Mouse (Mus musculus) kidney, embryonic 16.5 days (tissue): ENCODE data around the gene Grin2b. TPM values are rescaled to one million over a fixed set of nuclear protein-coding genes. Genes with fewer than 3 reads are reported as not detected.

ENCODE experiments used
- ATAC-seq: fragments of 200-750 bp; cut with Nextera tagmentation; 2 replicates; pipeline ENCODE4 v1.8.0; 2017; ENCODE audit warnings: moderate TSS enrichment; ENCODE audit not compliant: low FRiP score, low TSS enrichment
- H3K27ac ChIP-seq: fragments of 300-500 bp; sonication (generic); 2 replicates; pipeline ENCODE4 v1.5.1; 2014; ENCODE audit warnings: low read length
- H3K27me3 ChIP-seq: fragments of 300-500 bp; sonication (generic); 2 replicates; pipeline ENCODE4 v1.6.1; 2014; ENCODE audit warnings: low read length, control low read depth, mixed read lengths; ENCODE audit not compliant: insufficient read depth
- H3K36me3 ChIP-seq: fragments of 300-500 bp; sonication (generic); 2 replicates; pipeline ENCODE4 v1.6.1; 2014; ENCODE audit warnings: low read length, control low read depth, mixed read lengths; ENCODE audit not compliant: insufficient read depth
- H3K4me1 ChIP-seq: fragments of 300-500 bp; sonication (generic); 2 replicates; pipeline ENCODE4 v1.6.1; 2014; ENCODE audit warnings: low read length, control low read depth, mixed read lengths; ENCODE audit not compliant: insufficient read depth
- H3K4me2 ChIP-seq: fragments of 300-500 bp; sonication (generic); replicated peaks from 2 replicates; pipeline ENCODE4 v1.6.1; 2014; ENCODE audit warnings: low read depth, low read length
- H3K4me3 ChIP-seq: fragments of 300-500 bp; sonication (generic); 2 replicates; pipeline ENCODE4 v1.5.1; 2014; ENCODE audit warnings: mild to moderate bottlenecking, low read length
- H3K9ac ChIP-seq: fragments of 300-500 bp; sonication (generic); replicated peaks from 2 replicates; pipeline ENCODE4 v1.6.1; 2014; ENCODE audit warnings: low read length
- H3K9me3 ChIP-seq: fragments of 300-500 bp; sonication (generic); 2 replicates; pipeline ENCODE4 v1.6.1; 2016; ENCODE audit warnings: low read length, control low read depth
- WGBS: fragments of 180-500 bp; shearing (Covaris S2); extraction: QIAGEN DNeasy Blood & Tissue Kit; methylation state at CpG from one replicate; pipeline ENCODE4 v1.1.7; 2014; 5-methylcytosine and 5-hydroxymethylcytosine counted together
- polyA plus RNA-seq: library from polyadenylated mRNA; unstranded; fragments of >200 nt; fragmentation: Nextera tagmentation; extraction: Ambion mirVana; gene quantifications from 2 replicates; pipeline ENCODE4 v1.2.1, GENCODE M21; 2015

Gene Grin2b
- polyA plus RNA-seq, 1 experiment from 2014 or later = 0.34 TPM

GRCm38 (mm10) chr6:136167361-136167760, 6.0 kb downstream of the Grin2b start:
- 70% methylated on average over 5 of the region's 5 CpGs for WGBS
- Histone ChIP-seq H3K4me2 (no peak overlapping the region), H3K36me3 (no peaks in the 10 kb centered on the region), H3K9me3 (no peaks in the 10 kb centered on the region), H3K4me3 (no peak overlapping the region), H3K4me1 (peaks cover 7% of the 10 kb centered on the region), H3K9ac (no peak overlapping the region), H3K27ac (no peak overlapping the region), H3K27me3 (peaks cover 33% of the 10 kb centered on the region)
- ATAC-seq = no peak

- no peak overlapping the region for H3K4me3 ChIP-seq
- no peaks in the 10 kb centered on the region for H3K36me3 ChIP-seq
- H3K9me3 ChIP-seq = no peaks in the 10 kb centered on the region
- no peak overlapping the region for H3K9ac ChIP-seq
- no peaks in the 10 kb centered on the region for H3K4me1 ChIP-seq
- H3K27ac ChIP-seq = no peak overlapping the region
- WGBS = 81% methylated on average over 9 of the region's 9 CpGs
- H3K4me2 ChIP-seq = no peak overlapping the region
- peaks cover 15% of the 10 kb centered on the region for H3K27me3 ChIP-seq
- no peak for ATAC-seq
Observed at GRCm38 (mm10) chr6:136165443-136166077, 7.8 kb downstream of the Grin2b start.

- H3K4me3 ChIP-seq = no peak overlapping the region
- no peaks in the 10 kb centered on the region for H3K36me3 ChIP-seq
- no peak for ATAC-seq
- no peak overlapping the region for H3K9ac ChIP-seq
- H3K4me1 ChIP-seq = no peaks in the 10 kb centered on the region
- WGBS = 64% methylated on average over 11 of the region's 11 CpGs
- H3K9me3 ChIP-seq = no peaks in the 10 kb centered on the region
- no peaks in the 10 kb centered on the region for H3K27me3 ChIP-seq
- no peak overlapping the region for H3K4me2 ChIP-seq
- no peak overlapping the region for H3K27ac ChIP-seq
Observed at GRCm38 (mm10) chr6:136162090-136162489, 11.2 kb downstream of the Grin2b start.

- Histone ChIP-seq H3K27me3 (no peaks in the 10 kb centered on the region), H3K27ac (no peak overlapping the region), H3K9me3 (no peaks in the 10 kb centered on the region), H3K9ac (no peak overlapping the region), H3K36me3 (no peaks in the 10 kb centered on the region), H3K4me2 (no peak overlapping the region), H3K4me1 (no peaks in the 10 kb centered on the region), H3K4me3 (no peak overlapping the region)
- ATAC-seq = no peak
- 31% methylated on average over 9 of the region's 9 CpGs for WGBS
Observed at GRCm38 (mm10) chr6:136153444-136153843, 19.9 kb downstream of the Grin2b start.

GRCm38 (mm10) chr6:136150064-136150463, 23.2 kb downstream of the Grin2b start:
- Histone ChIP-seq H3K9me3 (no peaks in the 10 kb centered on the region), H3K27ac (no peak overlapping the region), H3K4me2 (no peak overlapping the region), H3K4me3 (no peak overlapping the region), H3K9ac (no peak overlapping the region), H3K27me3 (no peaks in the 10 kb centered on the region), H3K36me3 (no peaks in the 10 kb centered on the region), H3K4me1 (no peaks in the 10 kb centered on the region)
- WGBS = 60% methylated on average over 5 of the region's 6 CpGs
- ATAC-seq = no peak

GRCm38 (mm10) chr6:136139967-136140366, 33.3 kb downstream of the Grin2b start:
- Histone ChIP-seq H3K9me3 (no peaks in the 10 kb centered on the region), H3K4me3 (no peak overlapping the region), H3K27me3 (no peaks in the 10 kb centered on the region), H3K4me1 (no peaks in the 10 kb centered on the region), H3K4me2 (no peak overlapping the region), H3K36me3 (no peaks in the 10 kb centered on the region), H3K9ac (no peak overlapping the region), H3K27ac (no peak overlapping the region)
- ATAC-seq = 0 out of 2 replicates have a peak, but pooled peaks have one; percentile 63
- WGBS = 63% methylated on average over 6 of the region's 6 CpGs

GRCm38 (mm10) chr6:136130456-136130855, 42.9 kb downstream of the Grin2b start:
- 19% methylated on average over 10 of the region's 10 CpGs for WGBS
- ATAC-seq = peak; percentile 86

GRCm38 (mm10) chr6:136122593-136122992, 50.7 kb downstream of the Grin2b start:
- Histone ChIP-seq H3K27ac (no peak overlapping the region), H3K4me2 (no peak overlapping the region), H3K9ac (no peak overlapping the region), H3K4me1 (no peaks in the 10 kb centered on the region), H3K27me3 (no peaks in the 10 kb centered on the region), H3K4me3 (no peak overlapping the region), H3K9me3 (no peaks in the 10 kb centered on the region), H3K36me3 (no peaks in the 10 kb centered on the region)
- 88% methylated on average over 3 of the region's 3 CpGs for WGBS
- ATAC-seq = no peak

More at GRCm38 (mm10) chr6:136130456-136130855, 42.9 kb downstream of the Grin2b start:
- Histone ChIP-seq H3K36me3 (no peaks in the 10 kb centered on the region), H3K4me1 (no peaks in the 10 kb centered on the region), H3K9me3 (no peaks in the 10 kb centered on the region), H3K4me3 (no peak overlapping the region), H3K27ac (no peak overlapping the region), H3K4me2 (no peak overlapping the region), H3K27me3 (no peaks in the 10 kb centered on the region), H3K9ac (no peak overlapping the region)

GRCm38 (mm10) chr6:136117390-136117789, 55.9 kb downstream of the Grin2b start:
- WGBS = 93% methylated on average over 3 of the region's 3 CpGs
- Histone ChIP-seq H3K27me3 (no peaks in the 10 kb centered on the region), H3K36me3 (no peaks in the 10 kb centered on the region), H3K27ac (no peak overlapping the region), H3K4me3 (no peak overlapping the region), H3K9me3 (no peaks in the 10 kb centered on the region), H3K4me2 (no peak overlapping the region), H3K9ac (no peak overlapping the region), H3K4me1 (no peaks in the 10 kb centered on the region)
- no peak for ATAC-seq

- Histone ChIP-seq H3K4me3 (no peak overlapping the region), H3K27me3 (no peaks in the 10 kb centered on the region), H3K9ac (no peak overlapping the region), H3K4me1 (peaks cover 3% of the 10 kb centered on the region; the same call in 1 of the 2 replicates), H3K4me2 (no peak overlapping the region), H3K36me3 (no peaks in the 10 kb centered on the region), H3K9me3 (no peaks in the 10 kb centered on the region), H3K27ac (no peak overlapping the region)
- WGBS = 65% methylated on average over 6 of the region's 6 CpGs
- no peak for ATAC-seq
Observed at GRCm38 (mm10) chr6:136113639-136114410, 59.5 kb downstream of the Grin2b start.
